Mouse (Mus musculus) neural tube, embryonic 13.5 days (tissue): ENCODE results near the gene Acin1. TPM values are rescaled to one million over a fixed set of nuclear protein-coding genes. Genes with fewer than 3 reads are reported as not detected.
A peak's percentile ranks its signal among the peaks of the same experiment; 100 is the strongest.

Experiments
- ATAC-seq: fragments of 200-750 bp; cut with Nextera tagmentation; 2 replicates; pipeline ENCODE4 v1.8.0; 2017; ENCODE audit warnings: low read depth, mild to moderate bottlenecking, moderate TSS enrichment, moderate library complexity
- H3K27ac ChIP-seq: fragments of 300-500 bp; sonication (generic); replicated peaks from 2 replicates; pipeline ENCODE4 v1.5.1; 2015; ENCODE audit warnings: moderate library complexity, mild to moderate bottlenecking, inconsistent platforms
- H3K27me3 ChIP-seq: fragments of 300-500 bp; sonication (generic); 2 replicates; pipeline ENCODE4 v1.6.1; 2015; ENCODE audit warnings: mild to moderate bottlenecking, inconsistent platforms
- H3K36me3 ChIP-seq: fragments of 300-500 bp; sonication (generic); 2 replicates; pipeline ENCODE4 v1.6.1; 2015; ENCODE audit warnings: mild to moderate bottlenecking, inconsistent platforms
- H3K4me1 ChIP-seq: fragments of 300-500 bp; sonication (generic); replicated peaks from 2 replicates; pipeline ENCODE4 v1.6.1; 2015; ENCODE audit warnings: inconsistent platforms
- H3K4me2 ChIP-seq: fragments of 300-500 bp; sonication (generic); 2 replicates; pipeline ENCODE4 v1.6.1; 2015; ENCODE audit warnings: inconsistent platforms, mild to moderate bottlenecking, moderate library complexity
- H3K4me3 ChIP-seq: fragments of 300-500 bp; sonication (generic); 2 replicates; pipeline ENCODE4 v1.5.1; 2015; ENCODE audit warnings: mild to moderate bottlenecking, inconsistent platforms
- H3K9ac ChIP-seq: fragments of 300-500 bp; sonication (generic); 2 replicates; pipeline ENCODE4 v1.6.1; 2015; ENCODE audit warnings: moderate library complexity, mild to moderate bottlenecking, inconsistent platforms
- H3K9me3 ChIP-seq: fragments of 300-500 bp; sonication (generic); 2 replicates; pipeline ENCODE4 v1.6.1; 2016; ENCODE audit warnings: inconsistent platforms
- WGBS: fragments of 180-500 bp; shearing (Covaris S2); methylation state at CpG from one replicate; pipeline ENCODE4 v1.1.7; 2015; 5-methylcytosine and 5-hydroxymethylcytosine counted together
- polyA plus RNA-seq: library from polyadenylated mRNA; unstranded; fragments of >200 nt; fragmentation: Nextera tagmentation; extraction: Ambion mirVana; gene quantifications from 2 replicates; pipeline ENCODE4 v1.2.1, GENCODE M21; 2015

Acin1 gene
- polyA plus RNA-seq, 1 experiment from 2014 or later: 140 TPM

GRCm38 (mm10) chr14:54714617-54715081 lies 27.9 kb upstream of the Acin1 start:
- WGBS: 2% methylated on average over 15 of the region's 15 CpGs
- H3K9ac ChIP-seq: peak overlapping the region; percentile 70
- no peaks in the 10 kb centered on the region for H3K27me3 ChIP-seq
- H3K36me3 ChIP-seq: no peaks in the 10 kb centered on the region
- peak overlapping the region; percentile 41 for H3K4me3 ChIP-seq
- peak overlapping the region; percentile 77 for H3K4me2 ChIP-seq
- H3K27ac ChIP-seq: peak overlapping the region; percentile 64
- H3K4me1 ChIP-seq: peaks cover 9% of the 10 kb centered on the region
- peak; percentile 80 for ATAC-seq
- H3K9me3 ChIP-seq: no peaks in the 10 kb centered on the region

GRCm38 (mm10) chr14:54714121-54714520 lies 27.4 kb upstream of the Acin1 start:
- peak overlapping the region; percentile 41 for H3K4me3 ChIP-seq
- peak overlapping the region; percentile 77 for H3K4me2 ChIP-seq
- H3K27me3 ChIP-seq: no peaks in the 10 kb centered on the region
- H3K27ac ChIP-seq: peak overlapping the region; percentile 64
- no peaks in the 10 kb centered on the region for H3K36me3 ChIP-seq
- ATAC-seq: peak; percentile 76
- H3K9ac ChIP-seq: peak overlapping the region; percentile 70
- H3K9me3 ChIP-seq: no peaks in the 10 kb centered on the region
- H3K4me1 ChIP-seq: peaks cover 9% of the 10 kb centered on the region
- 2% methylated on average over 13 of the region's 13 CpGs for WGBS

GRCm38 (mm10) chr14:54712861-54713260 lies 26.1 kb upstream of the Acin1 start:
- Histone ChIP-seq H3K27me3 (no peaks in the 10 kb centered on the region), H3K9ac (no peak overlapping the region)
- ATAC-seq: no peak

GRCm38 (mm10) chr14:54712074-54712473 lies 25.3 kb upstream of the Acin1 start, which contains the start of gene Cebpe:
Gene Cebpe, minus strand, starts transcription at chr14:54712174.
- Histone ChIP-seq H3K27me3 (no peaks in the 10 kb centered on the region), H3K4me3 (no peak within 1 kb of the TSS), H3K36me3 (no peaks in the 10 kb centered on the region), H3K4me2 (no peak within 1 kb of the TSS), H3K4me1 (peaks cover 9% of the 10 kb centered on the region), H3K27ac (no peak within 1 kb of the TSS), H3K9me3 (no peaks in the 10 kb centered on the region), H3K9ac (no peak within 1 kb of the TSS)
- 86% methylated on average over 7 of the region's 7 CpGs for WGBS
- ATAC-seq: no peak

More at GRCm38 (mm10) chr14:54712861-54713260, 26.1 kb upstream of the Acin1 start:
- WGBS: 80% methylated on average over 8 of the region's 8 CpGs
- no peaks in the 10 kb centered on the region for H3K36me3 ChIP-seq
- no peak overlapping the region for H3K4me3 ChIP-seq
- no peak overlapping the region for H3K27ac ChIP-seq
- no peak overlapping the region for H3K4me2 ChIP-seq
- peaks cover 9% of the 10 kb centered on the region for H3K4me1 ChIP-seq
- H3K9me3 ChIP-seq: no peaks in the 10 kb centered on the region

GRCm38 (mm10) chr14:54709054-54709453 lies 22.3 kb upstream of the Acin1 start:
- 85% methylated on average over 9 of the region's 9 CpGs for WGBS

GRCm38 (mm10) chr14:54706589-54707320 lies 20.0 kb upstream of the Acin1 start:
- no peak overlapping the region for H3K27ac ChIP-seq
- H3K9ac ChIP-seq: no peak overlapping the region
- WGBS: 63% methylated on average over 17 of the region's 17 CpGs

More at GRCm38 (mm10) chr14:54709054-54709453, 22.3 kb upstream of the Acin1 start:
- Histone ChIP-seq H3K4me2 (no peak overlapping the region), H3K27me3 (no peaks in the 10 kb centered on the region), H3K36me3 (no peaks in the 10 kb centered on the region), H3K27ac (no peak overlapping the region), H3K4me1 (no peaks in the 10 kb centered on the region), H3K9ac (no peak overlapping the region), H3K9me3 (no peaks in the 10 kb centered on the region), H3K4me3 (no peak overlapping the region)
- ATAC-seq: no peak

GRCm38 (mm10) chr14:54705844-54706243 lies 19.1 kb upstream of the Acin1 start:
- Histone ChIP-seq H3K4me2 (no peak overlapping the region), H3K27me3 (peaks cover 6% of the 10 kb centered on the region; the same call in 1 of the 2 replicates), H3K4me1 (no peaks in the 10 kb centered on the region), H3K4me3 (no peak overlapping the region), H3K9ac (no peak overlapping the region), H3K36me3 (no peaks in the 10 kb centered on the region), H3K9me3 (no peaks in the 10 kb centered on the region), H3K27ac (no peak overlapping the region)
- 65% methylated on average over 5 of the region's 5 CpGs for WGBS
- no peak for ATAC-seq

More at GRCm38 (mm10) chr14:54706589-54707320, 20.0 kb upstream of the Acin1 start:
- no peak for ATAC-seq
- Histone ChIP-seq H3K36me3 (no peaks in the 10 kb centered on the region), H3K9me3 (no peaks in the 10 kb centered on the region), H3K4me2 (no peak overlapping the region), H3K27me3 (peaks cover 6% of the 10 kb centered on the region; the same call in 1 of the 2 replicates), H3K4me3 (no peak overlapping the region), H3K4me1 (no peaks in the 10 kb centered on the region)

GRCm38 (mm10) chr14:54703207-54703606 lies 16.5 kb upstream of the Acin1 start:
- ATAC-seq: no peak

GRCm38 (mm10) chr14:54701298-54701697 lies 14.6 kb upstream of the Acin1 start:
- Histone ChIP-seq H3K27ac (no peak overlapping the region), H3K9me3 (no peaks in the 10 kb centered on the region), H3K4me3 (no peak overlapping the region), H3K9ac (no peak overlapping the region), H3K4me1 (no peaks in the 10 kb centered on the region), H3K27me3 (peaks cover 6% of the 10 kb centered on the region; the same call in 1 of the 2 replicates), H3K36me3 (no peaks in the 10 kb centered on the region), H3K4me2 (no peak overlapping the region)
- 12% methylated on average over 6 of the region's 6 CpGs for WGBS
- 0 out of 2 replicates have a peak, but pooled peaks have one; percentile 32 for ATAC-seq

More at GRCm38 (mm10) chr14:54703207-54703606, 16.5 kb upstream of the Acin1 start:
- Histone ChIP-seq H3K9ac (no peak overlapping the region), H3K36me3 (no peaks in the 10 kb centered on the region), H3K4me3 (no peak overlapping the region), H3K4me1 (no peaks in the 10 kb centered on the region), H3K9me3 (no peaks in the 10 kb centered on the region), H3K27ac (no peak overlapping the region), H3K27me3 (peaks cover 6% of the 10 kb centered on the region; the same call in 1 of the 2 replicates), H3K4me2 (no peak overlapping the region)
- WGBS: 69% methylated on average over 10 of the region's 10 CpGs

- no peak overlapping the region for H3K4me3 ChIP-seq
- 52% methylated on average over 3 of the region's 3 CpGs for WGBS
- H3K4me1 ChIP-seq: no peaks in the 10 kb centered on the region
- H3K4me2 ChIP-seq: no peak overlapping the region
- H3K9me3 ChIP-seq: no peaks in the 10 kb centered on the region
- no peak overlapping the region for H3K9ac ChIP-seq
- no peak overlapping the region for H3K27ac ChIP-seq
- H3K36me3 ChIP-seq: 0 out of 2 replicates have a peak, but pooled peaks cover 7% of the 10 kb centered on the region
- H3K27me3 ChIP-seq: peaks cover 6% of the 10 kb centered on the region; the same call in 1 of the 2 replicates
- no peak for ATAC-seq
These were observed 12.9 kb upstream of the Acin1 start for GRCm38 (mm10) chr14:54699586-54699985.

GRCm38 (mm10) chr14:54698733-54699132 lies 12.0 kb upstream of the Acin1 start, which contains the start of gene Gm29776:
Gene Gm29776, minus strand, starts transcription at chr14:54698833.
- H3K36me3 ChIP-seq: peaks cover 14% of the 10 kb centered on the region
- H3K4me2 ChIP-seq: no peak within 1 kb of the TSS
- no peaks in the 10 kb centered on the region for H3K9me3 ChIP-seq
- 80% methylated on average over 3 of the region's 4 CpGs for WGBS
- no peak within 1 kb of the TSS for H3K9ac ChIP-seq
- H3K27ac ChIP-seq: no peak within 1 kb of the TSS
- no peak for ATAC-seq
- peaks cover 6% of the 10 kb centered on the region; the same call in 1 of the 2 replicates for H3K27me3 ChIP-seq
- no peaks in the 10 kb centered on the region for H3K4me1 ChIP-seq
- no peak within 1 kb of the TSS for H3K4me3 ChIP-seq

GRCm38 (mm10) chr14:54696752-54697151 lies 10.0 kb upstream of the Acin1 start:
- Histone ChIP-seq H3K4me1 (no peaks in the 10 kb centered on the region), H3K27me3 (no peaks in the 10 kb centered on the region), H3K9ac (no peak overlapping the region), H3K9me3 (no peaks in the 10 kb centered on the region), H3K36me3 (peaks cover 28% of the 10 kb centered on the region), H3K27ac (no peak overlapping the region), H3K4me3 (no peak overlapping the region), H3K4me2 (no peak overlapping the region)
- ATAC-seq: no peak
- 91% methylated on average over 4 of the region's 4 CpGs for WGBS
